Mouse (Mus musculus) C2C12 (cell line): ENCODE results near the gene Rab8b.

Experiments used
- CTCF ChIP-seq: IDR thresholded peaks from one replicate; pipeline ENCODE4 v1.5.1; 2011; ENCODE audit not compliant: control insufficient read depth, insufficient read depth, insufficient read length
- MYOG ChIP-seq: IDR thresholded peaks from one replicate; pipeline ENCODE4 v1.6.1; 2011; ENCODE audit not compliant: control insufficient read depth, insufficient read length; ENCODE audit errors: extremely low read depth
- USF1 ChIP-seq: IDR thresholded peaks from one replicate; pipeline ENCODE4 v1.6.1; 2011; ENCODE audit warnings: low read depth, mild to moderate bottlenecking, control low read depth, moderate library complexity

DNA sequence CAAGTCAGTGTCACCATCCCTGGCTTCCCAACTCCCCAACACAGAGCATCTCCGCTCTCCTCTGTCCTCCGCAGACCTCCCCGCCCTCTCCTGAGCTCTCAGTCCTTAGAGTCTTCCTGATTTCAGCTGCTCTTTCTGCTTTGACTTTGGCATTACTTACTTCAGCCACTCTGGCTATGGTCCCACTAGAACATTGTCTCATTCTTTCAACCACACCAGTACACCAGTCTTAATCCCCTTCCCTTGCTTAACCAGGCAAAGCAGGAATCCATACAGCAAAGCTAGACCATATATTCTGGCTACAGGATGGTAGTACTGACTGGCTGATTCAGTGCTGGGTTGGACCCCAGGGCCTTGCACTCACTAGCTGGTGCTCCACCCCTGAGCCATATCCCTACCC is 38.0 kb upstream of the Rab8b start:
- TF ChIP-seq CTCF (no peak), USF1 (no peak), MYOG (no peak)
